Mouse (Mus musculus) bone marrow, adult 2 months (tissue): ENCODE data around the gene Rrp9.

Experiments used
- CTCF ChIP-seq: fragments of 200-500 bp; IDR thresholded peaks from 2 replicates; pipeline ENCODE4 v1.5.1; 2011; ENCODE audit warnings: low read length, control low read depth; ENCODE audit not compliant: control insufficient read depth, insufficient read depth
- POLR2A ChIP-seq: fragments of 200-500 bp; IDR thresholded peaks from 2 replicates; pipeline ENCODE4 v1.6.1; 2011; ENCODE audit warnings: low read depth, mild to moderate bottlenecking, control low read depth, low read length, borderline replicate concordance; ENCODE audit not compliant: control insufficient read depth

DNA sequence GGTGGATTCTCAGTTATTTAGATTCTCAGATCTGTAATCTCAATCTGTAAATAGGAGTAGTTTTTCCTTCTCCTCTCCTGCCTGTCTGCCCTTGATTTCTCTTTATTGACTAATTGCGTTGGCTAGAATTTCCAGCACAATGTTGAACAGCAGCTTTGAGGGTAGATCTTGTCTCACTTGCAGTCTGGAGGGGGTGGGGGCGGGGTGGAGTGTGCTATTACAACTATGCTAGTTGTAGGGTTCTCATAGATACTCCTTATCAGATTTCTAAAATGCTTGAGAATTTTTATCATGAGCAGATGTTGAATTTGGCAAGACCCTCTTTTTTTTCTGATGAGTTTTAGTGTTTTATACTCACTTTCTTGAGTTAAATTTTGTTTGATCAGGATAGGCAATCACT, 43.7 kb downstream of the Rrp9 start:
- no peak for TF ChIP-seq CTCF
- no peak for TF ChIP-seq POLR2A
